Mouse (Mus musculus) liver, embryonic 14 days (tissue): ENCODE measurements around the gene Emilin2. TPM values are rescaled to one million over a fixed set of nuclear protein-coding genes. Genes with fewer than 3 reads are reported as not detected.

Experiments used
- polyA plus RNA-seq: library from polyadenylated mRNA; depleted of rRNA; stranded (reverse); fragments of >200 nt; gene quantifications from 2 replicates; pipeline ENCODE4 v1.2.3, GENCODE M21; 2012; rRNA removed

Emilin2 gene
- 13.2 and 18.4 TPM in 2 replicates for polyA plus RNA-seq

GRCm38 (mm10) chr17:71311340-71312171 lies at the start of gene Emilin2:
Emilin2 (minus strand) TSS chr17:71311978.

Other genes starting within 250 kb of the Emilin2 start
- gene Lpin2, start 129.4 kb downstream of the Emilin2 start, polyA plus RNA-seq: 25.4 and 32.8 TPM in 2 replicates
- gene Gm4707, start 147.9 kb upstream of the Emilin2 start, polyA plus RNA-seq: 0.44 and 0.50 TPM in 2 replicates
- 21.4 and 22.4 TPM in 2 replicates for gene Smchd1, start 163.4 kb upstream of the Emilin2 start, polyA plus RNA-seq
- gene Ndc80, start 214.9 kb upstream of the Emilin2 start, polyA plus RNA-seq: 20.0 and 20.8 TPM in 2 replicates
- gene Spdya, start 240.1 kb upstream of the Emilin2 start, polyA plus RNA-seq: 0.05 TPM in 2 replicates